Mouse (Mus musculus): ENCODE data around the gene Klhl22. TPM values are rescaled to one million over a fixed set of nuclear protein-coding genes. Genes with fewer than 3 reads are reported as not detected.

Klhl22 gene
- polyA plus RNA-seq, 1 experiment, result 72.7 TPM

GRCm38 (mm10) chr16:17779692-17780091, 20.3 kb downstream of the Klhl22 start:
- Histone ChIP-seq H3K4me3 (ENCODE audit: control insufficient read depth, insufficient read depth, low read length) (no peak overlapping the region), H3K27ac (ENCODE audit: control insufficient read depth, insufficient read depth, low read length) (no peak overlapping the region), H3K27me3 (ENCODE audit: control insufficient read depth, insufficient read depth, low read length) (no peaks in the 10 kb centered on the region), H3K36me3 (ENCODE audit: control insufficient read depth, insufficient read depth, low read length) (peaks cover 8% of the 10 kb centered on the region; the same call in 1 of the 2 replicates), H3K4me1 (replicated peaks; ENCODE audit: control insufficient read depth, insufficient read depth, low read length) (peaks cover 2% of the 10 kb centered on the region; the same call in 1 of the 2 replicates)
- no peak for DNase-seq
- TF ChIP-seq CTCF (IDR thresholded peaks at IDR 0.05; ENCODE audit: borderline replicate concordance, control insufficient read depth, extremely low read depth, insufficient read depth, low read length, poor library complexity) (no peak), POLR2A (IDR thresholded peaks at IDR 0.05; ENCODE audit: control insufficient read depth, extremely low read depth, insufficient read depth, low read length, poor library complexity) (no peak)
- 49% methylated on average over 1 of the region's 1 CpGs for WGBS

- DNase-seq, result no peak
- no peak overlapping the region for H3K4me3 ChIP-seq (ENCODE audit: control insufficient read depth, insufficient read depth, low read length)
- H3K36me3 ChIP-seq (ENCODE audit: control insufficient read depth, insufficient read depth, low read length), result peaks cover 21% of the 10 kb centered on the region
- H3K27ac ChIP-seq (ENCODE audit: control insufficient read depth, insufficient read depth, low read length), result no peak overlapping the region
- H3K27me3 ChIP-seq (ENCODE audit: control insufficient read depth, insufficient read depth, low read length), result no peaks in the 10 kb centered on the region
- TF ChIP-seq CTCF (IDR thresholded peaks at IDR 0.05; ENCODE audit: borderline replicate concordance, control insufficient read depth, extremely low read depth, insufficient read depth, low read length, poor library complexity) (no peak), POLR2A (IDR thresholded peaks at IDR 0.05; ENCODE audit: control insufficient read depth, extremely low read depth, insufficient read depth, low read length, poor library complexity) (no peak)
- WGBS, result 85% methylated on average over 3 of the region's 3 CpGs
- no peaks in the 10 kb centered on the region for H3K4me1 ChIP-seq (replicated peaks; ENCODE audit: control insufficient read depth, insufficient read depth, low read length)
These were observed 25.9 kb downstream of the Klhl22 start for GRCm38 (mm10) chr16:17785337-17785736.

GRCm38 (mm10) chr16:17792728-17793127, 33.3 kb downstream of the Klhl22 start:
- Histone ChIP-seq H3K4me1 (replicated peaks; ENCODE audit: control insufficient read depth, insufficient read depth, low read length) (peaks cover 7% of the 10 kb centered on the region), H3K36me3 (ENCODE audit: control insufficient read depth, insufficient read depth, low read length) (peaks cover 24% of the 10 kb centered on the region), H3K27ac (ENCODE audit: control insufficient read depth, insufficient read depth, low read length) (no peak overlapping the region), H3K4me3 (ENCODE audit: control insufficient read depth, insufficient read depth, low read length) (no peak overlapping the region), H3K27me3 (ENCODE audit: control insufficient read depth, insufficient read depth, low read length) (peaks cover 19% of the 10 kb centered on the region)
- TF ChIP-seq CTCF (IDR thresholded peaks at IDR 0.05; ENCODE audit: borderline replicate concordance, control insufficient read depth, extremely low read depth, insufficient read depth, low read length, poor library complexity) (no peak), POLR2A (IDR thresholded peaks at IDR 0.05; ENCODE audit: control insufficient read depth, extremely low read depth, insufficient read depth, low read length, poor library complexity) (no peak)
- no peak for DNase-seq
- WGBS, result 95% methylated on average over 3 of the region's 3 CpGs

GRCm38 (mm10) chr16:17794047-17794446, 34.6 kb downstream of the Klhl22 start:
- Histone ChIP-seq H3K4me1 (replicated peaks; ENCODE audit: control insufficient read depth, insufficient read depth, low read length) (peaks cover 7% of the 10 kb centered on the region), H3K4me3 (ENCODE audit: control insufficient read depth, insufficient read depth, low read length) (no peak overlapping the region), H3K27me3 (ENCODE audit: control insufficient read depth, insufficient read depth, low read length) (peaks cover 31% of the 10 kb centered on the region), H3K27ac (ENCODE audit: control insufficient read depth, insufficient read depth, low read length) (no peak overlapping the region), H3K36me3 (ENCODE audit: control insufficient read depth, insufficient read depth, low read length) (peaks cover 21% of the 10 kb centered on the region)
- TF ChIP-seq CTCF (IDR thresholded peaks at IDR 0.05; ENCODE audit: borderline replicate concordance, control insufficient read depth, extremely low read depth, insufficient read depth, low read length, poor library complexity) (no peak), POLR2A (IDR thresholded peaks at IDR 0.05; ENCODE audit: control insufficient read depth, extremely low read depth, insufficient read depth, low read length, poor library complexity) (no peak)
- 92% methylated on average over 4 of the region's 4 CpGs for WGBS
- DNase-seq, result no peak

GRCm38 (mm10) chr16:17795643-17796042, 36.2 kb downstream of the Klhl22 start:
- Histone ChIP-seq H3K4me3 (ENCODE audit: control insufficient read depth, insufficient read depth, low read length) (no peak overlapping the region), H3K36me3 (ENCODE audit: control insufficient read depth, insufficient read depth, low read length) (peaks cover 10% of the 10 kb centered on the region), H3K27me3 (ENCODE audit: control insufficient read depth, insufficient read depth, low read length) (peaks cover 35% of the 10 kb centered on the region), H3K4me1 (replicated peaks; ENCODE audit: control insufficient read depth, insufficient read depth, low read length) (peaks cover 7% of the 10 kb centered on the region), H3K27ac (ENCODE audit: control insufficient read depth, insufficient read depth, low read length) (no peak overlapping the region)
- TF ChIP-seq CTCF (IDR thresholded peaks at IDR 0.05; ENCODE audit: borderline replicate concordance, control insufficient read depth, extremely low read depth, insufficient read depth, low read length, poor library complexity), result no peak
- TF ChIP-seq POLR2A (IDR thresholded peaks at IDR 0.05; ENCODE audit: control insufficient read depth, extremely low read depth, insufficient read depth, low read length, poor library complexity), result no peak
- DNase-seq, result no peak
- 97% methylated on average over 5 of the region's 5 CpGs for WGBS

- no peak overlapping the region for H3K27ac ChIP-seq (ENCODE audit: control insufficient read depth, insufficient read depth, low read length)
- DNase-seq, result no peak
- peaks cover 35% of the 10 kb centered on the region for H3K27me3 ChIP-seq (ENCODE audit: control insufficient read depth, insufficient read depth, low read length)
- no peak overlapping the region for H3K4me3 ChIP-seq (ENCODE audit: control insufficient read depth, insufficient read depth, low read length)
- H3K36me3 ChIP-seq (ENCODE audit: control insufficient read depth, insufficient read depth, low read length), result peaks cover 10% of the 10 kb centered on the region
- no peak for TF ChIP-seq CTCF (IDR thresholded peaks at IDR 0.05; ENCODE audit: borderline replicate concordance, control insufficient read depth, extremely low read depth, insufficient read depth, low read length, poor library complexity)
- H3K4me1 ChIP-seq (replicated peaks; ENCODE audit: control insufficient read depth, insufficient read depth, low read length), result peaks cover 7% of the 10 kb centered on the region
These were observed 37.1 kb downstream of the Klhl22 start for GRCm38 (mm10) chr16:17796519-17796918.

Data from thymus, adult 2 months (tissue).